Mouse (Mus musculus): ENCODE results near the gene Rsad1. TPM values are rescaled to one million over a fixed set of nuclear protein-coding genes. Genes with fewer than 3 reads are reported as not detected.

Gene Rsad1
- total and polyA plus RNA-seq, 2 experiments from 2014 or later = 9.8 to 17.7 TPM

DNA sequence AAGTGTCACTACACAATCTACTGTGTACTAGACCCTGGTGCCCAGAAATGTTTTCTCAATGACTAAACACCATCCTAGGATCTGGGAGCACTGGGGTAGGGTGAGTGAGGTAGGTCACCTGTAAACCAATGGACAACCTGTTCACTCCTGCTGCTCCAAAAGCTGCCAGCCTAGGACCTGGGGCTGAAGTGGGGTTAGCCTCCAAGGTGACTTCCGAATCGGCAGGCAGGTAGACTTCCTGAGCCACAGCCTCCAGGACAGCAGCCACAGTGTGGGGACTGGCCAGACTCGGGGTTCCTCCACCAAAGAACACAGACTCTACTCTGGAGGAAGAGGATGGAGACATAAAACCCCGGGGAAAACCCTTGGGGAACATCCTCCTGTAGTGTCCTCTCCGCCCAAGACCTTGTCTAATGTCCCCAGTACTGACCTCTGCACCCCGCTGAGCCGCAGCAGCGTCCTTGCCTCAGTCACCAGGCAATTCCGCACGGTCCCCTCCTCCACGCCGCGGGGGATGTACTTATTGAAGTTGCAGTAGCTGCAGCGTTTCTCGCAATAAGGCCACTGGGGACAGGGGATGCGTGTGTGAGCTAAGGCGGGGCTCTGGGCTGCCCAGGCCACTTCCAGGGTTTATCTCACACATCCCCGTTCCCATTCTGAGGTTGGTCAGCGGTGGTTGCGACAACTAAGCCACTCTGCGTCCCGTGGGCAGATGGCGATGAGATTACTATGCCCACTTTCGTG is 842 bp downstream of the Rsad1 start:
- no peaks in the 10 kb centered on the region for H3K9me3 ChIP-seq (replicated peaks; ENCODE audit: control insufficient read depth, low read length)
- no peaks in the 10 kb centered on the region for H3K36me3 ChIP-seq (replicated peaks; ENCODE audit: control insufficient read depth, insufficient read depth, low read length)
- ATAC-seq (ENCODE audit: insufficient read depth, low read depth) (peak; percentile 16), DNase-seq (ENCODE audit: low spot score) (peak; percentile 43)
- no peaks in the 10 kb centered on the region for H3K27me3 ChIP-seq (ENCODE audit: control insufficient read depth, insufficient read depth, low read length)
- TF ChIP-seq EP300 (IDR thresholded peaks at IDR 0.05; ENCODE audit: low read depth) (no peak; the same call in 1 of the 2 replicates), CTCF (IDR thresholded peaks at IDR 0.05; ENCODE audit: low read depth) (no peak)
- H3K4me3 ChIP-seq (ENCODE audit: low read depth, low read length) = peak overlapping the region; percentile 68
- WGBS = 8% methylated on average over 24 of the region's 24 CpGs
- peak overlapping the region; percentile 75 for H3K9ac ChIP-seq (replicated peaks; ENCODE audit: low read depth, low read length)
- peak overlapping the region; percentile 99 for H3K4me2 ChIP-seq (ENCODE audit: low read depth, low read length)
- H3K4me1 ChIP-seq (ENCODE audit: control insufficient read depth, insufficient read depth) = peaks cover 10% of the 10 kb centered on the region
- H3K27ac ChIP-seq (ENCODE audit: low read depth) = peak overlapping the region; percentile 93

- WGBS = 97% methylated on average over 6 of the region's 6 CpGs
- H3K9me3 ChIP-seq (replicated peaks; ENCODE audit: control insufficient read depth, low read length) = no peaks in the 10 kb centered on the region
- H3K4me1 ChIP-seq (ENCODE audit: control insufficient read depth, insufficient read depth) = peaks cover 10% of the 10 kb centered on the region
- no peak overlapping the region for H3K4me3 ChIP-seq (ENCODE audit: low read depth, low read length)
- DNase-seq (ENCODE audit: low spot score) (no peak), ATAC-seq (ENCODE audit: insufficient read depth, low read depth) (no peak)
- no peaks in the 10 kb centered on the region for H3K27me3 ChIP-seq (ENCODE audit: control insufficient read depth, insufficient read depth, low read length)
- H3K36me3 ChIP-seq (replicated peaks; ENCODE audit: control insufficient read depth, insufficient read depth, low read length) = peaks cover 7% of the 10 kb centered on the region; the same call in 1 of the 2 replicates
- no peak for TF ChIP-seq EP300 (IDR thresholded peaks at IDR 0.05; ENCODE audit: low read depth)
- TF ChIP-seq CTCF (IDR thresholded peaks at IDR 0.05; ENCODE audit: low read depth) = no peak
- H3K27ac ChIP-seq (ENCODE audit: low read depth) = no peak overlapping the region
- H3K4me2 ChIP-seq (ENCODE audit: low read depth, low read length) = no peak overlapping the region
- H3K9ac ChIP-seq (replicated peaks; ENCODE audit: low read depth, low read length) = no peak overlapping the region
Observed at GRCm38 (mm10) chr11:94547271-94547670, 1.8 kb downstream of the Rsad1 start.

DNA sequence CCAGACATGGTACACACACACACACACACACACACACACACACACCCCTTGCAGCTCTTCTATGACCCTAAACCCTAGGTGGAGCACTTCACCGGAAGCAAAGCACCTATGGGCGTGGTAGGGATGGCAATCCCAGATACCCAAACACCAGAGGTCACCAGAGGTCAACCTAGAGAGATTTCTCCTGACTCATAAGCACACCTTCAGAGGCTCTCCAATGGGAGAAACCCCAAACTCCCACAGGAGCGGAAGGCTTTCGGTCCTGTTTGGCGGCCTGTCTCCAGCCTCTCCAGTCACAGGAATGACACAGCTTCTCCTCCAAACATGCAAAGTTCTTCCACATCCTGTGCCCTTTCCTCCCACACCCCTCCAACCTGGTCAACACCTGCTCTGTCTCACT is 2.7 kb downstream of the Rsad1 start:
- Histone ChIP-seq H3K4me2 (ENCODE audit: low read depth, low read length) (no peak overlapping the region), H3K27me3 (ENCODE audit: control insufficient read depth, insufficient read depth, low read length) (no peaks in the 10 kb centered on the region), H3K36me3 (replicated peaks; ENCODE audit: control insufficient read depth, insufficient read depth, low read length) (peaks cover 12% of the 10 kb centered on the region; the same call in 1 of the 2 replicates), H3K27ac (ENCODE audit: low read depth) (no peak overlapping the region), H3K4me3 (ENCODE audit: low read depth, low read length) (no peak overlapping the region), H3K9ac (replicated peaks; ENCODE audit: low read depth, low read length) (no peak overlapping the region), H3K9me3 (replicated peaks; ENCODE audit: control insufficient read depth, low read length) (no peaks in the 10 kb centered on the region), H3K4me1 (ENCODE audit: control insufficient read depth, insufficient read depth) (peaks cover 10% of the 10 kb centered on the region)
- DNase-seq (ENCODE audit: low spot score) (no peak), ATAC-seq (ENCODE audit: insufficient read depth, low read depth) (no peak)
- 97% methylated on average over 5 of the region's 5 CpGs for WGBS
- TF ChIP-seq EP300 (IDR thresholded peaks at IDR 0.05; ENCODE audit: low read depth) = no peak
- TF ChIP-seq CTCF (IDR thresholded peaks at IDR 0.05; ENCODE audit: low read depth) = no peak

DNA sequence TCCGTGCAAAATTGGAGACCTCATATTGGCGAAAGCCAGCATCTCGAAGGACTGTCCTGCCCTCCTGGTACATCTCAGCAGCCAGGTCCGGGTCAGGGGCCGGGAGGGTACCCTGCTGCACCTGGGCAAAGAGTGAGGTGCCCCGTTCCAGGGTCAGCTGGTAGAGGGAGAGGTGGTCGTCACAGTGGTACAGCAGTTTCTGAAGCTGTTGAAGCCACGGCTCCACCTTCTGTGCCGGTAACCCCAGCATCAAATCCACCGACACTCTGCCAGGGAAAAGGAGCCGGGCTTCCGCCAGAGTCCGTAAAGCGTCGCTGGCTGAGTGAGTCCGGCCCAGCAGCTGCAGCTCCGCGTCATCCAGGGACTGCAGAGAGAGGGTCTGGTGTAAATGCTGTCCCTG is 4.6 kb downstream of the Rsad1 start:
- TF ChIP-seq EP300 (IDR thresholded peaks at IDR 0.05; ENCODE audit: low read depth) (no peak), CTCF (IDR thresholded peaks at IDR 0.05; ENCODE audit: low read depth) (no peak)

DNA sequence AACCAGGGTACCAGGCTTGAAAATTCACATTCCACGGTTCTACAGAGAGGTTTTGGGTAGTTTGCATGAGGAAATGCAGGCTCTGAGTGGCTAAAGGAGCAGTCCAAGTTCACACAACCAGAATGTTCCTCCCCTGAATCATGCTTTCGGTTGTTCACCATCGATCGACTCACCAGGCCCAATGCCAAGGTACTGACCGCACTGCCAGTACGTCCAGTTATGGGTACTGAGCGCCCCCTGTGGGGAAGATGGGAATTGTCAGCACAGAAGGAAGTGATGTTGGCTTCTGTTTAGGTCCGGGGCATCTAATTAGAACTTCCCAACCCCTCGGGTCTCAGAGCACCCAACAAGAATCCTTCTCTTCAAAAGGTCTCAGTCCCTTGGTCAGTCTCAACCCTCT is 5.1 kb downstream of the Rsad1 start:
- H3K4me3 ChIP-seq (ENCODE audit: low read depth, low read length) = no peak overlapping the region
- TF ChIP-seq EP300 (IDR thresholded peaks at IDR 0.05; ENCODE audit: low read depth) (no peak), CTCF (IDR thresholded peaks at IDR 0.05; ENCODE audit: low read depth) (peak; percentile 94)

More for the DNA sequence above, 4.6 kb downstream of the Rsad1 start:
- Histone ChIP-seq H3K4me3 (ENCODE audit: low read depth, low read length) (no peak overlapping the region), H3K4me1 (ENCODE audit: control insufficient read depth, insufficient read depth) (peaks cover 7% of the 10 kb centered on the region), H3K36me3 (replicated peaks; ENCODE audit: control insufficient read depth, insufficient read depth, low read length) (peaks cover 12% of the 10 kb centered on the region; the same call in 1 of the 2 replicates), H3K27me3 (ENCODE audit: control insufficient read depth, insufficient read depth, low read length) (no peaks in the 10 kb centered on the region), H3K27ac (ENCODE audit: low read depth) (no peak overlapping the region), H3K9me3 (replicated peaks; ENCODE audit: control insufficient read depth, low read length) (no peaks in the 10 kb centered on the region), H3K9ac (replicated peaks; ENCODE audit: low read depth, low read length) (no peak overlapping the region), H3K4me2 (ENCODE audit: low read depth, low read length) (peak overlapping the region; percentile 51)
- no peak for DNase-seq (ENCODE audit: low spot score)
- 52% methylated on average over 18 of the region's 18 CpGs for WGBS
- ATAC-seq (ENCODE audit: insufficient read depth, low read depth) = no peak

More for the DNA sequence above, 5.1 kb downstream of the Rsad1 start:
- DNase-seq (ENCODE audit: low spot score) (peak; percentile 86), ATAC-seq (ENCODE audit: insufficient read depth, low read depth) (peak; percentile 50)
- Histone ChIP-seq H3K9ac (replicated peaks; ENCODE audit: low read depth, low read length) (no peak overlapping the region), H3K27ac (ENCODE audit: low read depth) (no peak overlapping the region), H3K36me3 (replicated peaks; ENCODE audit: control insufficient read depth, insufficient read depth, low read length) (peaks cover 12% of the 10 kb centered on the region; the same call in 1 of the 2 replicates), H3K27me3 (ENCODE audit: control insufficient read depth, insufficient read depth, low read length) (no peaks in the 10 kb centered on the region), H3K4me2 (ENCODE audit: low read depth, low read length) (peak overlapping the region; percentile 51), H3K9me3 (replicated peaks; ENCODE audit: control insufficient read depth, low read length) (no peaks in the 10 kb centered on the region), H3K4me1 (ENCODE audit: control insufficient read depth, insufficient read depth) (peaks cover 5% of the 10 kb centered on the region)
- WGBS = 14% methylated on average over 9 of the region's 9 CpGs
